In genomic region chr17:29473466-29473865, GRCm38 (mm10) we compare ENCODE assay signal across 23 mouse cellular contexts.
"Had no signal": no experiment of that assay in that cellular context is flagged by ENCODE, and none has a peak within 500 bp of the region (broad histone marks: within the 10 kb centered on the region; RNA-seq: fewer than 3 reads in every experiment).

No protein-coding gene starts in this region.

- H3K36me3 ChIP-seq: heart, embryonic 13.5 days; heart, embryonic 15.5 days; hindbrain, embryonic 10.5 days; hindbrain, embryonic 12.5 days; intestine, embryonic 15.5 days; kidney, embryonic 15.5 days; limb, embryonic 13.5 days; limb, embryonic 15.5 days; liver, embryonic 12.5 days had no signal

- H3K9ac ChIP-seq: heart, embryonic 13.5 days; heart, embryonic 15.5 days; hindbrain, embryonic 12.5 days; hindbrain, embryonic 14.5 days; intestine, embryonic 15.5 days; kidney, embryonic 15.5 days; limb, embryonic 13.5 days; limb, embryonic 15.5 days; liver, embryonic 12.5 days; liver, embryonic 14.5 days had no signal

- H3K27ac ChIP-seq: gastrocnemius, adult 2 months; heart, embryonic 13.5 days; heart, embryonic 15.5 days; hindbrain, embryonic 10.5 days; hindbrain, embryonic 12.5 days; hindbrain, embryonic 14.5 days; intestine, embryonic 15.5 days; kidney, embryonic 15.5 days; kidney, postnatal 0 days; layer of hippocampus, adult 2 months; left cerebral cortex, adult 2 months; limb, embryonic 13.5 days; limb, embryonic 15.5 days; liver, embryonic 12.5 days; liver, embryonic 14.5 days had no signal

- H3K27me3 ChIP-seq: heart, embryonic 13.5 days; heart, embryonic 15.5 days; hindbrain, embryonic 12.5 days; intestine, embryonic 15.5 days; kidney, embryonic 15.5 days; limb, embryonic 13.5 days; limb, embryonic 15.5 days had no signal

- H3K9me3 ChIP-seq: heart, embryonic 13.5 days; heart, embryonic 15.5 days; hindbrain, embryonic 12.5 days; intestine, embryonic 15.5 days; kidney, embryonic 15.5 days; limb, embryonic 13.5 days; limb, embryonic 15.5 days; liver, embryonic 12.5 days had no signal

- H3K4me1 ChIP-seq: hindbrain, embryonic 12.5 days had no signal

- DNase-seq: gastrocnemius, adult 2 months; gastrocnemius, postnatal 10 days; gastrocnemius, postnatal 25 days; heart, adult 18-20 months; heart, postnatal 4 days; kidney, adult 2 months; kidney, adult 9 months; kidney, postnatal 25 days; kidney, postnatal 4 days had no signal

- H3K4me3 ChIP-seq: gastrocnemius, adult 2 months; heart, embryonic 13.5 days; heart, embryonic 15.5 days; hindbrain, embryonic 10.5 days; hindbrain, embryonic 12.5 days; intestine, embryonic 15.5 days; kidney, embryonic 15.5 days; layer of hippocampus, adult 2 months; left cerebral cortex, adult 2 months; limb, embryonic 13.5 days; limb, embryonic 15.5 days; liver, embryonic 12.5 days had no signal
